Mouse (Mus musculus) kidney, adult 2 months (tissue): ENCODE measurements around the gene Kdelc2.

Experiments used
- CTCF ChIP-seq: fragments of 200-500 bp; conservative IDR thresholded peaks from 2 replicates; pipeline ENCODE4 v1.5.1; 2011; ENCODE audit warnings: low read depth, mild to moderate bottlenecking, control low read depth, low read length, moderate library complexity, mixed read lengths; ENCODE audit not compliant: insufficient read depth, insufficient read length
- POLR2A ChIP-seq: fragments of 200-500 bp; IDR thresholded peaks from one replicate; pipeline ENCODE4 v1.6.1; 2011; ENCODE audit warnings: low read depth, low read length, control low read depth

DNA sequence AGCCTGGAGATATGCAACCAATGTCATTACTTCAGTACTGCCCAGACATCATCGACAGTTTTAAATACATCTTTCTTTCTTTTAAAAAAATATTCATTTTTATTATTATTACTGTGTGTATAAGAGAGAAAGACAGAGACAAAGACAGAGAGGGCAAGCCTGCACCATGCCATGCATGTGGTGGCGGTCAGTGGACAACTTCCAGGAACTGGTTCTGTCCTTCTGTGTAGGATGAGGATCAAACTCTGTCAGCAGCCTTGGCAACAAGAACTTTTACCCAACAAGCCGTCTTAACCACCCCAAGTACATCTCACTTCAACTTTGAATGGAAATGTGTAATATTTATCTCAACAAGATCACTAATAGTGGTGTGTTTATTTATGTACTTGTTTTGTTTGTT lies 41.8 kb upstream of the Kdelc2 start:
- TF ChIP-seq CTCF (no peak), POLR2A (no peak)
